Mouse (Mus musculus): ENCODE data around the gene Flrt2. TPM values are rescaled to one million over a fixed set of nuclear protein-coding genes. Genes with fewer than 3 reads are reported as not detected.

Flrt2 gene
- 7.2 and 9.3 TPM in 2 replicates for polyA plus RNA-seq (2015; fragmentation: Nextera tagmentation; extraction: Ambion mirVana)

DNA sequence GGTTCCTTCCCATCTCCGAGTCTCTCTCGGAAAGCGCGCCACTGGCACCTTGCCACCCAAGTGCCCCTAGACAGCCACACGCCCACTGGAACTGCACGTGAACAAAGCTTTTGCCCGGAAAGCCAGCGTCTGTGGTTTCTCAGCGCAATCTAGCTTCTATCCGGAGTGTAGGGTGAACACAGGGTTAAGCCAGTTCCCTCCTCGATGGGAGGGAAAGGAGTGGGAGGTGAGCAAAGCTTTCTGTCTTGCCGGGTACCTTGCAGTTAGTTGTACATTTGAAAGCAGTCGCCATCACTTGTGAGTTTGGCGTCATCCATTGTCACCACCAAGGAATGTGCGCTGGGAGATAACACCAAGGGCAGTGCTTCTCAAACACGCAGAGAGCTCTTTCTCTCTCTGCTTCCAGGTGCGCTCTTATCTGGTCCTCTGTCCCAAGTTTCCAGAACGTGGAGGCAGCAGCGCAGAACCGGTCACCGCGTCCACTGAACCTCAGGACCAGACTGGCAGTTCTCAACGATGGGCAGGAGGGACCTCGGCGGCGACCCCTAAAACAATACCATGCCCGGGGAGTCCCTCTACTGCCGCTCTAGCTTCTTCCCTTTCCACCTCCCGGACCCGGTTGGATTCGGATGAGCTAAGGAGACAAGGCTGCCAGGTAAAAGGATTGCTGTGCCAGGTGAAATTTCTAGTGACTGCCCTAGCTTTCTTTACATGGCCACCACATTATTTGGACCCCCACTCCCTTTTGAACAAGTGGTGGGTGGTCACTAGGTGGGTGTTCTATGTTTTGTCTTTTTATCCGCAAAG, at the start of gene Flrt2:
TSS of gene Flrt2 (plus strand) at position 266 of the 807 bp plus-strand sequence.

